Mouse (Mus musculus) hindbrain, embryonic 11.5 days (tissue): ENCODE measurements around the gene Hhipl1. TPM values are rescaled to one million over a fixed set of nuclear protein-coding genes. Genes with fewer than 3 reads are reported as not detected.
A peak's percentile ranks its signal among the peaks of the same experiment; 100 is the strongest.

ENCODE experiments used
- ATAC-seq: fragments of 200-750 bp; cut with Nextera tagmentation; 2 replicates; pipeline ENCODE4 v1.8.0; 2017; ENCODE audit warnings: mild to moderate bottlenecking, moderate TSS enrichment, moderate library complexity; ENCODE audit not compliant: low FRiP score
- DNase-seq: peaks from one replicate; pipeline ENCODE4 v3.0.0-alpha.2; 2015; ENCODE audit warnings: low spot score
- H3K27ac ChIP-seq: fragments of 300-500 bp; sonication (generic); 2 replicates; pipeline ENCODE4 v1.5.1; 2014; ENCODE audit warnings: mild to moderate bottlenecking, low read depth, low read length
- H3K27me3 ChIP-seq: fragments of 300-500 bp; sonication (generic); 2 replicates; pipeline ENCODE4 v1.6.1; 2014; ENCODE audit warnings: mild to moderate bottlenecking, low read length, moderate library complexity, mixed read lengths; ENCODE audit not compliant: control insufficient read depth, insufficient read depth
- H3K36me3 ChIP-seq: fragments of 300-500 bp; sonication (generic); 2 replicates; pipeline ENCODE4 v1.6.1; 2014; ENCODE audit warnings: mild to moderate bottlenecking, low read length, moderate library complexity, mixed read lengths; ENCODE audit not compliant: control insufficient read depth, insufficient read depth
- H3K4me1 ChIP-seq: fragments of 300-500 bp; sonication (generic); replicated peaks from 2 replicates; pipeline ENCODE4 v1.6.1; 2014; ENCODE audit warnings: low read length, mixed read lengths; ENCODE audit not compliant: control insufficient read depth, insufficient read depth
- H3K4me2 ChIP-seq: fragments of 300-500 bp; sonication (generic); replicated peaks from 2 replicates; pipeline ENCODE4 v1.6.1; 2014; ENCODE audit warnings: mild to moderate bottlenecking, low read depth, low read length
- H3K4me3 ChIP-seq: fragments of 300-500 bp; sonication (generic); 2 replicates; pipeline ENCODE4 v1.5.1; 2014; ENCODE audit warnings: low read depth, low read length
- H3K9ac ChIP-seq: fragments of 300-500 bp; sonication (generic); 2 replicates; pipeline ENCODE4 v1.6.1; 2014; ENCODE audit warnings: low read depth, low read length
- H3K9me3 ChIP-seq: fragments of 300-500 bp; sonication (generic); 2 replicates; pipeline ENCODE4 v1.6.1; 2016; ENCODE audit warnings: low read length; ENCODE audit not compliant: control insufficient read depth
- WGBS: fragments of 180-500 bp; shearing (Covaris S2); extraction: QIAGEN DNeasy Blood & Tissue Kit; methylation state at CpG from one replicate; pipeline ENCODE4 v1.1.7; 2014; 5-methylcytosine and 5-hydroxymethylcytosine counted together
- polyA plus RNA-seq: library from polyadenylated mRNA; unstranded; fragments of >200 nt; fragmentation: Nextera tagmentation; extraction: Ambion mirVana; gene quantifications from 2 replicates; pipeline ENCODE4 v1.2.1, GENCODE M21; 2014

The Hhipl1 gene
- polyA plus RNA-seq, 1 experiment from 2014 or later, result 1.2 TPM

DNA sequence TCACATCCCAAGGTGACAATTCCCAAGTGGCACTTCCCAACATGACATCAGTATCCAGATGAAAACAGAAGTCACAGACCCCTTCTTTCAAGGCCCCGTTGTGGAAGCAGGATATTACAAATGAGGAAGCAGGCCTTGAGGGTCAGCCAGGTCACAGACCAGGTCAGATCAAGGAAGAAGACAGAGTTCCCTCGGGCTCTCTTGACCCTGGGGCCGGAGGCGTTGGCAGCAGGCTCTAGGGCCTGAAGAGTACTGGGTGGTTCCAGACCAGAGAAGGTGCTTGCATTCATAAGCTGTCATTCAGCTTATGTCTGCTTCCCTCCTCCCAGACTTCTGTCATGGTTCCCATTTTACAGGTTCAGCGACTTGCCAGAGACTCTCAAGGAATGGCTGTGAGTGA, 36.4 kb upstream of the Hhipl1 start:
- Histone ChIP-seq H3K9ac (no peak overlapping the region), H3K4me2 (no peak overlapping the region), H3K4me1 (peaks cover 34% of the 10 kb centered on the region), H3K4me3 (no peak overlapping the region), H3K27ac (no peak overlapping the region), H3K36me3 (no peaks in the 10 kb centered on the region), H3K9me3 (no peaks in the 10 kb centered on the region), H3K27me3 (no peaks in the 10 kb centered on the region)
- ATAC-seq (no peak), DNase-seq (no peak)
- WGBS, result 64% methylated on average over 5 of the region's 5 CpGs

DNA sequence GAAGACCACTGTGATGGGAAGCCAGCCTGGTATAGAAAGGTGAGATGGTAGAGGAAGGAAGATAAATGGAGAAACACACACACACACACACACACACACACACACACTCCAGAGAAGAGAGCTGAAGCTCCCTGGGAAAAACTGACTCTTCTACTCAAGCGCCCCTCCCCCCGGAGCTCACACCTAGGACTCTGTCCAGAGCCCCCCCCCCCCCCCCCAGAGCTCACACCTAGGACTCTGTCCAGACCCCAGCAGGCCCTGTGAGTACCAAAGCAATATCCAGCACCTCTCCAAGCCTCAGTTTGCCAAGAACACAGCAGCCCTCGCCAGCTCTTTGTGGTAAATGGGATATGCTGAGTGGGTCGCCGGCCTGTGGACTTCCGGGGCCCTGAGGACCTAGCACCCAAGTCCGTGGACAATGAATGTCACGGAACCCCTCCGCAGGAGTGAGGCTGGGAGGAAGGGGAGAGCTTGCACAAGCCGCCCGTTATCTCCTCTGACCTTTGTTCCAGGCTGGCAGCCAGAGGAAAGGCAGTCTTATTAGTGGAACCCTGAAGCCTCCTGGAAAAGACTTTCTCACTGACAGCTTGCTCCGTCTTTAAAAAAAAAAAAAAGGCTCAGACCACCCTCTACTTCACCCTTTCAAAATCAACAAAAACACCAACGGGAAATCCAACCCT, 35.7 kb upstream of the Hhipl1 start:
- H3K36me3 ChIP-seq, result no peaks in the 10 kb centered on the region
- DNase-seq (no peak), ATAC-seq (no peak)
- 66% methylated on average over 13 of the region's 13 CpGs for WGBS
- H3K27me3 ChIP-seq, result no peaks in the 10 kb centered on the region
- no peak overlapping the region for H3K4me2 ChIP-seq
- H3K9ac ChIP-seq, result no peak overlapping the region
- H3K9me3 ChIP-seq, result no peaks in the 10 kb centered on the region
- no peak overlapping the region for H3K27ac ChIP-seq
- H3K4me3 ChIP-seq, result no peak overlapping the region
- H3K4me1 ChIP-seq, result peaks cover 31% of the 10 kb centered on the region

DNA sequence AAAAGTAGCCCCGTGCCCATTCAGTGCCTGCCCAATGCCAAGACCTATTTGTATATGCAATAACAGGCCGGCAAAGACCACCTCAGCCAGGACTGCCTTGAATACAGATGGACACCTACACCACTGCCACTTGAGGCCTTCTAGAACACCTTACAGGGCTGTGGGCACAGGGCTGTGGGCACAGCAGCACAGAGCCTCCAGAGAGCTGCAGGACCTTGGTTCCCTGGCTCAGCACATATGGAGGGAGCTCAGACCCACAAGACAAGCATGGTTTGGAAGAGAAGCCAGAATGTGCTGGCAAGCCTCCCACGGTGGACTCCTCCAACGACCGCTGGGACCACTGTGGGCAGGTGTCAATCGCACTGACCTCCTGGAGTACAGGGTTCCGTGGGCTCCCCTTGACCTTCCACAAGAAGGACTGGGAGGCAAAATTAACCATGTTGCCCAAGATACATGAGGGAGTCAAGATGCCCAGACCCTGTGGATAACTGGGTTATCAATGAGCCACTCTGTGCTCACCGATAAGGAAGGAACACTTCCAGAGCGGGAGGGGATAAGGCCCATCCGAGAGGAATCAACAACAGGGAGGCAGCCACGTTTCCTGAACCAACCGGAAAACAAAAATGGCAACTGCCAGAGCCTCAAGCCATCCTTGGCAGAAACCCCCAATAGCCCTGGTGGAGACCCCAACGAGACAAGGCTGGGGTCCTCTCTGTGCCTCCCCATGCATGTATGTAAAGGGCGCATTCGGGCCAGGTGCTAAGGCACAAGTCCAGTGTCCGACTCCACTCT, 34.5 kb upstream of the Hhipl1 start:
- WGBS, result 84% methylated on average over 16 of the region's 16 CpGs
- Histone ChIP-seq H3K27me3 (no peaks in the 10 kb centered on the region), H3K4me1 (peaks cover 25% of the 10 kb centered on the region), H3K4me2 (peak overlapping the region; percentile 93), H3K9ac (peak overlapping the region; percentile 46), H3K9me3 (no peaks in the 10 kb centered on the region), H3K36me3 (no peaks in the 10 kb centered on the region), H3K4me3 (peak overlapping the region; percentile 88; the same call in 1 of the 2 replicates), H3K27ac (peak overlapping the region; percentile 18; the same call in 1 of the 2 replicates)
- no peak for ATAC-seq
- DNase-seq, result no peak

DNA sequence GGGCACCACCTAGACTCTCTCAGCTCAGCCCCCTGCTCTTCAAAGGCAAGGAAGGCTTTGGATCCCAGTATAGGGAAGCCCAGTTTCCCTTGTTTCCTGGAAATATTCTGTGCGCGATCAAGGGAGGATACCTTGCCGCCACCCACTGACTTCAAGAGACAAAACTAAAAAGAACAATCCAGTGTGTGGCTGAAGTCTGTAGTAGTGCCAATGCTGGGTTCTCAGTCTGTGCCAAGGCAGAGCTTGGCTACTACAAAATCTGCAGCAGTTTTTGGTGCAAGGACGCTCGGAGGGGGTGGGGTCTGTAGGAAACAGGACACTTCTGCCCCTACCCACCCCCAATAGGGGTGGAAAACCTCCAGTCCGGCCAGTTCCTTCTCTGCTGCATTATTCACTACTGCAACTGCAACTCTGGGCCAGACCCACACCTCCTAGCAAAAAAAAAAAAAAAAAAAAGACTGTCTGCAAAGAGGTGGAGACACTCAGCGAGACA, 33.9 kb upstream of the Hhipl1 start:
- H3K27ac ChIP-seq, result no peak overlapping the region
- no peaks in the 10 kb centered on the region for H3K36me3 ChIP-seq
- H3K4me2 ChIP-seq, result peak overlapping the region; percentile 93
- no peak for ATAC-seq
- no peaks in the 10 kb centered on the region for H3K9me3 ChIP-seq
- 45% methylated on average over 7 of the region's 7 CpGs for WGBS
- H3K4me1 ChIP-seq, result peaks cover 21% of the 10 kb centered on the region
- DNase-seq, result no peak
- no peaks in the 10 kb centered on the region for H3K27me3 ChIP-seq
- H3K9ac ChIP-seq, result peak overlapping the region; percentile 40; the same call in 1 of the 2 replicates
- peak overlapping the region; percentile 88 for H3K4me3 ChIP-seq

DNA sequence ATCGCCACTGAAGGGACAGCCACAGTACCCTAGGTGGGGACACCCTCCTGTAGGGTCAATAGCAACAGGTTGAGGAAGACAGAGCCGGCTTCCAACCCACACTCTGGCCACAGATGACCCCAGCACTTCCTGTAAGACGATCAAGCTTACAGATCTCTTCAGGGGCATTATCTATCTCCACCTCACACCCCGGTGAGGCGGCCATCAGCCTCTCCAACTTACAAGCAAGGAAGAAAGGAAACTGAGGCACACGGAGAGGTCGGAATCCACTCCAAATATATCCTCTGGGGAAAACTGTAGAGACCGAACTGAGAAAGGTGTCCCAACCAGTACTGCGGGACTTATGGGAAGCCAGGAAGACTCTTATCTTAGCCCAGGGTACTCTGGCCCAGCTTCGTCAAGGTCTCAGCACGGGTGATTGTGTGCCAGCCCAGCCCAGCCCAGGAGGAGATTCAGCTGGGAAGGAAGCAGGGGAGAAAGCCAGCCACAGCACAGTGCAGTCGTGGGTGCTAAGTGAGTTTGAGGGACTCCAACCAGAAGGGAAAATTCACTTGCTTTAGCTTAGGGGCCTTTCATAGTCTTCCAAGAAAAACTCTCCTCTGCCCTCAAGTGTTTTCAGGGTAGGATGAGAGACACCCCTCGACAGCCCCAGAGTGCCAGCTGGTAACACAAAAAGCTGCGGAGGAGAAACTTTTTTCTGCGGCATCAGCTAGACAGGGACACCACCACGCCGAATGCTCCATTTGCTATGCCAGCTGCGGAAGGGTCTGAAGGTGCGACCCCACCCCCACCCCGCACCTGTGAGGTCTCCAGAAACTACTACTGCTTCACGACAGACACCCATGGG, 32.4 kb upstream of the Hhipl1 start:
- H3K4me2 ChIP-seq, result peak overlapping the region; percentile 93
- peak overlapping the region; percentile 88 for H3K4me3 ChIP-seq
- H3K27me3 ChIP-seq, result no peaks in the 10 kb centered on the region
- H3K9me3 ChIP-seq, result no peaks in the 10 kb centered on the region
- DNase-seq, result no peak
- H3K9ac ChIP-seq, result peak overlapping the region; percentile 87
- no peak for ATAC-seq
- H3K27ac ChIP-seq, result peak overlapping the region; percentile 4; the same call in 1 of the 2 replicates
- no peaks in the 10 kb centered on the region for H3K36me3 ChIP-seq
- peaks cover 31% of the 10 kb centered on the region for H3K4me1 ChIP-seq
- WGBS, result 4% methylated on average over 21 of the region's 21 CpGs

DNA sequence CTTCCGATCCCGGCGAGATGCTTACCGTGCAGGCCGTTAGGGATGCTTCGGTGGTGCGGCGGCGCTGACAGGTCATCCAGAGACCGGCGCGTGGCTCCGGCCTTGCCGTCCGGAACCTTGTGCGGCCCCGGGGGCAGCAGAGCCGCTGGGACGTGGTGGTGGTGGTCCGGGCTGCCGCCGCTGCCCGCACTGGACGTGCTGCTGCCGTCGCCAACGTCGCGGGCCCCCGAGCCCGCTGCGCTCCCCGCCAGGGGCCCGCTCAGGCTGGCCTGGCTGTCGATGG, 31.8 kb upstream of the Hhipl1 start:
- peak overlapping the region; percentile 88 for H3K4me3 ChIP-seq
- H3K9ac ChIP-seq, result peak overlapping the region; percentile 87
- peak overlapping the region; percentile 85 for H3K27ac ChIP-seq
- no peaks in the 10 kb centered on the region for H3K9me3 ChIP-seq
- H3K4me2 ChIP-seq, result peak overlapping the region; percentile 93
- DNase-seq (peak; percentile 47), ATAC-seq (no peak)
- H3K4me1 ChIP-seq, result peaks cover 31% of the 10 kb centered on the region
- H3K36me3 ChIP-seq, result no peaks in the 10 kb centered on the region
- H3K27me3 ChIP-seq, result no peaks in the 10 kb centered on the region
- WGBS, result 0% methylated on average over 30 of the region's 35 CpGs

DNA sequence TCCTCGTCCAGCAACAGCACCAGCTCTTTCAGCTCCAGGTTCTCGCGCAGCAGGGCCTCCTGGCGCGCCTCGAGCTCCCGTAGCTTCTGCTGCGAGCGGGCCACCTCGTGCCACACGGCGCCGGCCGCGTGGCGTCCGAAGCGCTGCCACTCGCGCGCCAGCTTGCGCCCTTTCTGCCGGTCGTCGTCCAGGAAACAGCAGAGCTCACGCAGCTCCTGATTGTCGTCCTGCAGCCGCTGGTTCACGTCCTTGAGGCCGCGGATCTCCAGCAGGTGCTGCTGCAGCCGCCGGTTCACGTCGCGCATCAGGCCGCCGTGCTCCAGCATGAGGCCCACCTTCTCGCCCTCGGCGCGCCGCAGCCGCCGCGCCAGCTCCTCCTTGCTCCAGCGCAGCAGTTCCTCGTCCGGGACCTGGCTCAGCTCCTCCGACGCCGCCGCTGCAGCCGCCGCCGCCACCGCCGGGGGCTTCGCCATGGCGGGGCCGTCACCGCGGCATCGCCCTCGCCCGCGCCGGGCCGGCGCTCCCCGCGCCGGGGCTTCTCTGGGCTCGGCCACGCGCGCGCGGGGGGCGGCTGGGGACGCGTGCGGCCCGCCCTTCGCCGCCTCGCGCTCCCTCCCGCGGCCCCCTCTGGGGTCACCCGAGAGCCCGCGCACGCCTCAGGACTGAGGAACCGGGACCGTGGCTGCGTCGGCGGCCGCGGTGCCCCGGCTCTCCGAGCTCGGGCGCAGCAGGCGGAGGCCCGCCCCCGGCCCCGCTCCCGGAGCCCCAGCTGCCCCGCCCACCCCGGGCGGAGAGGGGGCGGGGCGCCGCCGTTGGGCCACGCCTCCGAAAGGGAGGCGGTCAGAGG, 31.2 kb upstream of the Hhipl1 start, which contains the start of gene Ccdc85c:
Gene Ccdc85c, minus strand, starts transcription at position 765 of the 847 bp plus-strand sequence.
- Histone ChIP-seq H3K4me2 (peak within 1 kb of the TSS; percentile 93), H3K27ac (peak within 1 kb of the TSS; percentile 97), H3K27me3 (no peaks in the 10 kb centered on the region), H3K9me3 (no peaks in the 10 kb centered on the region), H3K9ac (peak within 1 kb of the TSS; percentile 87), H3K36me3 (no peaks in the 10 kb centered on the region), H3K4me3 (peak within 1 kb of the TSS; percentile 88), H3K4me1 (peaks cover 31% of the 10 kb centered on the region)
- ATAC-seq (peak; percentile 65; the same call in 1 of the 2 replicates), DNase-seq (peak; percentile 67)
- WGBS, result 0% methylated on average over 51 of the region's 120 CpGs

DNA sequence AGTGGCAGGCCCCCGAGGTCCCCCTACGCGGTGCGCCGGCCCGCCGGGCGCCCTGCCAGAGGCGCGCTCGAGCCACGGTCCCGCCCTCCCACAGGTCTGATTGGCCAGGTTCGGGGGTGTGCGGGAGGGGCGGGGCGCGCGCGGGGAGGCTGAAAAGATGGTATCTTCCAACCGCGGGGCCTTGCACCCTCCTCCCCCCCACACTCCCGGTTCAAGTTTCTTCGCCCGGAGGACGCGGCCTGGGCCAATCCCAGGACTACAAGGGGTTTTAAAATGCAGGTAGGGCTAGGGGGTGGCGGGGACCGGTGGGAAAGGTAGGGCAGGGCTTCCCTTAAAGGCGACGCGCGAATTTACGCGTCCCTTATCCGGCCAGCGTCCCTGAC, 30.6 kb upstream of the Hhipl1 start:
- H3K9ac ChIP-seq, result peak overlapping the region; percentile 84
- WGBS, result 2% methylated on average over 13 of the region's 37 CpGs
- peak; percentile 96 for ATAC-seq

More for the DNA sequence above, 30.6 kb upstream of the Hhipl1 start:
- Histone ChIP-seq H3K4me1 (peaks cover 31% of the 10 kb centered on the region), H3K27me3 (no peaks in the 10 kb centered on the region), H3K4me2 (peak overlapping the region; percentile 93), H3K36me3 (no peaks in the 10 kb centered on the region), H3K9me3 (no peaks in the 10 kb centered on the region), H3K4me3 (peak overlapping the region; percentile 88), H3K27ac (peak overlapping the region; percentile 97)
- DNase-seq, result peak; percentile 99
